Mouse (Mus musculus) R1 (cell line): Measurements from ENCODE around the gene Mrgpra3.

Experiments
- DNase-seq: peaks from one replicate; pipeline ENCODE4 v3.0.0-alpha.2; 2018; ENCODE audit warnings: low read depth, low spot score

Mrgpra3 gene

GRCm38 (mm10) chr7:47601272-47601671 lies at the start of gene Mrgpra3:
Mrgpra3 (minus strand) TSS chr7:47601372.
- DNase-seq = no peak
